Mouse (Mus musculus) fat pad, adult 2 months (tissue): ENCODE results near the gene Dgki.

ENCODE experiments used
- DNase-seq: peaks from one replicate; pipeline ENCODE4 v3.0.0-alpha.2; 2011; ENCODE audit warnings: low read depth, low spot score; ENCODE audit errors: extremely low read depth

Gene Dgki

GRCm38 (mm10) chr6:36947861-36948260 lies 352.1 kb downstream of the Dgki start:
- DNase-seq, result no peak

- DNase-seq, result no peak
These were observed 362.5 kb downstream of the Dgki start for GRCm38 (mm10) chr6:36937527-36937926.

GRCm38 (mm10) chr6:36936816-36937215 lies 363.2 kb downstream of the Dgki start:
- no peak for DNase-seq

GRCm38 (mm10) chr6:36931473-36931872 lies 368.5 kb downstream of the Dgki start:
- no peak for DNase-seq

- DNase-seq, result no peak
These were observed 370.2 kb downstream of the Dgki start for GRCm38 (mm10) chr6:36929781-36930180.

- DNase-seq, result no peak
These were observed 373.5 kb downstream of the Dgki start for GRCm38 (mm10) chr6:36926455-36926854.

GRCm38 (mm10) chr6:36922006-36922405 lies 378.0 kb downstream of the Dgki start:
- DNase-seq, result no peak

- no peak for DNase-seq
These were observed 388.4 kb downstream of the Dgki start for GRCm38 (mm10) chr6:36911586-36911985.

GRCm38 (mm10) chr6:36907191-36907590 lies 392.8 kb downstream of the Dgki start:
- no peak for DNase-seq

GRCm38 (mm10) chr6:36905965-36906364 lies 394.0 kb downstream of the Dgki start:
- no peak for DNase-seq

- DNase-seq, result no peak
These were observed 395.1 kb downstream of the Dgki start for GRCm38 (mm10) chr6:36904911-36905310.

- no peak for DNase-seq
These were observed 396.2 kb downstream of the Dgki start for GRCm38 (mm10) chr6:36903821-36904220.

GRCm38 (mm10) chr6:36903159-36903794 lies 396.7 kb downstream of the Dgki start:
- DNase-seq, result no peak

- DNase-seq, result no peak
These were observed 400.1 kb downstream of the Dgki start for GRCm38 (mm10) chr6:36899872-36900271.

GRCm38 (mm10) chr6:36898412-36898811 lies 401.6 kb downstream of the Dgki start:
- no peak for DNase-seq

- no peak for DNase-seq
These were observed 402.3 kb downstream of the Dgki start for GRCm38 (mm10) chr6:36897616-36898149.

- no peak for DNase-seq
These were observed 403.3 kb downstream of the Dgki start for GRCm38 (mm10) chr6:36896656-36897055.

- no peak for DNase-seq
These were observed 408.2 kb downstream of the Dgki start for GRCm38 (mm10) chr6:36891820-36892219.

GRCm38 (mm10) chr6:36890776-36891175 lies 409.2 kb downstream of the Dgki start:
- no peak for DNase-seq

GRCm38 (mm10) chr6:36890296-36890695 lies 409.7 kb downstream of the Dgki start:
- no peak for DNase-seq

GRCm38 (mm10) chr6:36881309-36881708 lies 418.7 kb downstream of the Dgki start:
- DNase-seq, result no peak

- DNase-seq, result no peak
These were observed 419.2 kb downstream of the Dgki start for GRCm38 (mm10) chr6:36880643-36881263.

- DNase-seq, result no peak
These were observed 422.6 kb downstream of the Dgki start for GRCm38 (mm10) chr6:36877399-36877798.
